Mouse (Mus musculus) gastrocnemius, adult 18-20 months (tissue): ENCODE results near the gene Usf3. TPM values are rescaled to one million over a fixed set of nuclear protein-coding genes. Genes with fewer than 3 reads are reported as not detected.
A peak's percentile ranks its signal among the peaks of the same experiment; 100 is the strongest.

ENCODE experiments used
- DNase-seq: peaks from one replicate; pipeline ENCODE4 v3.0.0; 2021; ENCODE audit warnings: low spot score
- long read RNA-seq, 2 experiments: library from polyadenylated mRNA; stranded (forward); transcript quantifications; one replicate each; pipeline ENCODE4 v2.0.0; 2021
- total RNA-seq, 2 experiments: library from RNA; stranded (reverse); gene quantifications; 2 replicates each; pipeline ENCODE4 v1.2.3; 2021

The Usf3 gene
- total RNA-seq = 10 to 100 TPM; 43.0 to 52.5 TPM
- long read RNA-seq, experiment 1, partial matches to known transcripts = 1 of 13 reads
- long read RNA-seq, experiment 1, other reads (novel, unspliced or antisense) = 11 of 13 reads
- long read RNA-seq, experiment 2, full-length matches to known transcripts = 2 of 14 reads
- long read RNA-seq, experiment 2, partial matches to known transcripts = 0 of 14 reads
- long read RNA-seq, experiment 2, other reads (novel, unspliced or antisense) = 12 of 14 reads

DNA sequence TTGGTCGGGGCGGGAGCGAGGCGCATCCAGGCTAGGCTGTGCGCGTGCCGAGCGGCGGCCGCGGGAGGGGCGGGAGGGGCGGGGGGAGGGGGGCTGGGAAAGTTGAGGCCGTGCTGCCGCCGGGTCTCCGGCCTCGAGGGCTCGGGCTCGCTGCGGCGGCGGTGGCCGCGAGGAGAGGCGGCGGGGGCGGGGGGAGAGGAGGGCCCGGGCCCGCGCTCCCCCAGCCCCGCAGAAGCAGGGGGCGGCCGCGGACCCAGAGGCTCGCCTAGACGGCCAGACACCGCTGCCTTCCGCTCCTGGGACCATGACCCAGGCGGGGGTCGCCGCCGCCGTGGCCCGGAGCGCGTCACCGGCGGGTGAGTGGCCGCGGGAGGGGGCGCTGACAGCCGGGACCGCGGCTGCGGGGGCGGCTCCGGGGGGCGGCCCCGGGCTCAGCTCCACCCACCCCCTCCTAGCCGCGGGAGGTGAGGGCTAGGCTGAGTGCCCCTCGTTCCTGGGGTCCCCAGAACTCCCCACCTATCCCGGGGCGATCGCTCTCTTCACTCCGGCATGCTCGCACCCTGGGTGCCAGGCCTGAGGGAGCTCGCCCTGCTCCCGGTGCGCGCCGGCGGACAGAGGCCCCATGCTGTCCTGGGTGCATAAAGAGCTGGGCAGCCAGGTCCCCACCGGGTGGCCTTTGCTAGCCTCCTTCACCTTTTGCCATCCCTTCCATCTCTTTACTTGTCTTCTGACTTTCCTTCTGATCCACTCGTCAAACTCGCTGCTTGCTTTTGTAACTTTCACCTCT lies at the start of gene Usf3:
Usf3 (plus strand) TSS at position 92 of the 787 bp plus-strand sequence.
- peak; percentile 54 for DNase-seq

DNA sequence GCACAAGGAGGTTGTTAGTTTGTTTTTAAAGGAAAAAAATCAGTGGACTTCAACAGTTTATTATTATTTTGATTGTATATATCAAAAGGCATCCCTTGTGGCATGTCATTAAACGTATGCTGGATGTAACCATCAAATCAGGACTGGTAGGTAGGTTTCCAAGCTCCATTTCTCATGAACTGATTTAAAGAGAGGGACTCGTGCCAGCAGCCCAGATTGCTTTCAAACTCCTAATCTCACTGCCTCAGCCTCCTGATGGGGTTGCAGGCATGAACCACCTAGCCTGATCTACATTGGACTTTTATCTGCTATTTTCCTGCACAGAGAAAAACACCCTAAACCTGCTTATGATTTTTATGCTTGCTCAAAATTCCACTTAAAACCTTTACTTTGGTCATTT lies 49.3 kb upstream of the Usf3 start:
- no peak for DNase-seq

DNA sequence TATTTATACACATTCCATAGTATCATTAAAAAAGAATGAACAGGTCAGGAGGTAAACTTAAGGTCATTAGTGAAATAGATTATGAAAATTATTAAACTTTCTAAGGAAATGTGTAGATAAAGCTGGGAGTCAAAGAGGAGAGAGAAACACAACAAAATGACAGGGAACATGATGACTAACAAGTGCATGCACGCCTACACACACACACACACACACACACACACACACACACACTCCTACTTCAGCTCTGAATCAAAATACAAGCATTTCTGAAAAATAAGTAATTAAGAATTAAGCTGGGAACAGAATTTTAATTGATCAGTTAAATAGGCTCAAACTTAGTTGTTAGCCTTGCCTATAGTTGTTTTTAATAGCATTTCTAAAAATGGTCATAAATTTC lies 48.3 kb upstream of the Usf3 start:
- no peak for DNase-seq

DNA sequence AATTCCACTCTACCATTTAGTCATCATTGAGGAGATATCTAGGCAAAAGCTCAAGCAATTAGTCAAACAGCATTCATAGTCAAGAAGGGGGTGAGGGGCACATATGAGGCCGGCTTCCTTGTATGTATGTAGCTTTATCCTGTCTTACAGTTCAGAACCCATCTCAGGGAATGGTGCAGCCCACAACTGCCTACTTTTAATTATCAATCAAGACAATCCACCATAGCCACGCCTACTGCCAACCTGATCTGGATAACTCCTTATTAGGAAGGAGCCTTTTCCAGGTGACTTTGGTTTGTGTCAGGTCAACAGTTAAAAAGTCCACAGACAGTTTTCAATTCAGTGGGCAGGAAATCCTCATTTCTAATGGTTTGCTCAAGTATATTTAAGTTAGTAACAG lies 47.6 kb upstream of the Usf3 start:
- no peak for DNase-seq

DNA sequence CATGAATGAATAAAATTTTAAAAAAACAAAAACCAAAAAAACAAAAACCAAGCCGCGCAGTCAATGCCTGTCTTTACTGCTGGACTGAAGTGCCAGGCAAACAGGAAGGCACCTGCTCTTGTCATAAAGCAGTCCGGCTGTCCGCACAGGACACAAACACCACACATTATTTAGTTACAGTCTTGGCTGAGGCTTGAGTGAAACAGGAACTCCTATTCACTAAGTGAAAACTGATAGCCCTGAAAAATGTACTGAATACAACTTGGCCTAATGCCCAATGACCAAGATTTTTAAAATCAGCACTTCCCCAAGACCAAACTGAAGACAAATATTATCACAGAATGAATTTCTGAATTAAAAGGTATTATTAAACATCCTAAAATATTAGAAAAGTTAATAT lies 46.6 kb upstream of the Usf3 start:
- peak; percentile 52 for DNase-seq

DNA sequence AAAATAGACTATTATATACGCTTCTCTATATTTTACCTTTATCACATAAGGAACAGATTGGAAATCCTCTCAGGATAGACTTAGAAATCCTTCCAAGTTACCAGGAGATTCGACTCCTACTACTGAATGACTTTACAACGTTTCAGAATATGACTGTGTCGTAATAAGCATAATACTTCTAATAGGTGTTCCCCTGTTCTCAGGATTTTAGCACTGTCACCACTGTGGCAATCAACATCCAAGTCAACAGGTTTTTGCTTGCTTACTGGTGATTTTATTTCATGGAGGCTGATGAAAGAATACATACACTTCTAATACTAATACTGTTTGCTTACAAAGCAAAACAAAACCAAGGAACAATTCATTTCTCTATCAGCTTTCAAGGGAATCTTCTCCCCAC lies 40.7 kb upstream of the Usf3 start:
- no peak for DNase-seq

DNA sequence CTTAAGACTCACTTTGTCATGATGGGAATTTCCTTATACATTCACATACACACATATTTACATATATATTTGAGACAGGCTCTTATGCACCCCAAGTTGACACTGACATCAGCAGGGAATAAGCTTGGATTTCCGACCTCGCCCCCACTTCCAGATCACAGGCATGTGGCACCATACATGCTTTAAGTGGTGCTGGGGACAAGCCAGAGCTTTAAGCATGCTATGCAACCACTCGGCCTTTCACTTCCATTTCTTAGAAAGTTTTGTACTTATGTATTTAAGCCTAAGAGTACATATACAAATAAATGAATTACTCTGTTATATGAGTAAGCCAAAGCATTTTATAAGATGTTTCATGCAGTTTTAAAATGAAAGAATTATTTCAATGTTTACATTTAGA lies 39.9 kb upstream of the Usf3 start:
- DNase-seq = no peak

DNA sequence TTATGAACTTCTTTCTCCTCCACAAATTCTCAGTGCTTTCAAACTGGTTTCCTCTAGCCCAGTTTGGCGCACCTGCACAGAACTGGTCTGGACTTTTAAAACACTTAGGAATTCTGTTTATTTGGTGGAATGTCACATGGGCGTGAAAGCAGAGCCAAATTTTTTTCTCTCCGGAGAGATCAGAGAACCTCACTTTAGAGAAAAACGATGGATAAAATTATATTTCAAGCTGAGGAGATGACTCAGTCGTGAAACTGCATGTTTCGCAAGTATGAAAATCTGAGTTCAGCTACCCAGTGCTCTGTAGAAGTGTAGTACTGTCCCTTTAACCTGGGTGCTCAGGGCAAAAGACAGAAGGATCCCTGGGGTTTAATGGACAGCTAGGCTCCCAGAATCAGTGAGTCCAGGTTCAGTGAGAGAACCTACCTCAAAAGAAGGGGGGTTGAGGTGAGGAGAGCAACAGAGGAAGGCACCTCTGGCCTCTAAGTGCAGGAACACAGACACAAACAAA lies 36.5 kb upstream of the Usf3 start:
- DNase-seq = peak; percentile 33

DNA sequence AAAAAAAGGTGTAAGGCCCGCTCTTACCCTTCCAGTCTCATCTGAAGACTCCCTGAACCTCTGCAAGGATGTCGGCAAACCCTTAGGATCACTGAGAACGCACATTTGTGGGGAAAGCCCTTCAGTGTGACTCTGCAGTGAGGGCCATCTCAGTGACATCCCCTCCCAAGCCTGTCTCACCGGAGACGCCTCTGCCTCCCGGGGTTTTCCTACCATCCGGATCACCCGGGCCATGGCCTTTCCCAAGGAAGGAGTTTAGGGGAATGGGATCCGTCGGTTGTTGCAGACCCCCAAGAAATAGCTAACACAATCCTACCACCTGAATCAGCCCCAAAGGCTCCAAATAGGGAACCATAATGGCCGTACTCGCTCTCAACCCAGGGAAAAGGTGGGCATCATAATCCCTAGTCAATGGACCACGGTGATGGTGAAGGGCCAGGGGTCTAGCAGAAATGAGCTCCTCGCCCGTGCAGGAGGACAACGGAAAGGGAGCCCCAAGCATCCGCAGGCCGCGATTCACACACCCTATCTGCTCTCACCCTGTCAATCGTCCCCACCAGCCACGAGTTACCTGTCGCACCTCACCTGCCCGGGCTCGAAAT lies 34.6 kb upstream of the Usf3 start:
- no peak for DNase-seq

DNA sequence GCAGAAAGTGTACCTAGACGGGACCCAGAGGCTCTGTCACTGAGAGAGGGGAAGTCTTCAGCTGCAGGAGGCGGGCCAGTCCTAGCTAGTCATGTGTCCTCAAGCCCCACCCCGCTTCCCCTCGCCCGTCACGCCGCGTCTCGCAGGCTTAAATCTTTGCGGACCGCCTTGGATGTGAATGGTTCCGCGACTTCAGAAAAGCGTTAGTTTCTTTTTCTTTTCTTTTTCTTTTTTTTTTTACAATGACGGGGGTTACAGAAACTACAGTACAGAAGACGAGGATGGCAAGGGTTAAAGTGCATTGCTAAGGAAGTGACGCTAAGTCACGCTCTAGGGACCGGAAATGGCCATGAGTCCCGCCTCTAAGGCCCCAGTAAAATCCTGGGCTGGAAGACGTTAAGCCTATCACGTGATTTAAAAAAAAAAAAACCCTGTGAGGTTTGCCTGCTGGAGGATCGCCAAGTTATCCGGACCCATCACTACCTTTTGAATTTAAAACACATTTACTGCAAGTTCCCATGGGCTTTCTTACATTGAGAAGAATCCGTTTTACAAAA lies 34.0 kb upstream of the Usf3 start:
- DNase-seq = peak; percentile 92

DNA sequence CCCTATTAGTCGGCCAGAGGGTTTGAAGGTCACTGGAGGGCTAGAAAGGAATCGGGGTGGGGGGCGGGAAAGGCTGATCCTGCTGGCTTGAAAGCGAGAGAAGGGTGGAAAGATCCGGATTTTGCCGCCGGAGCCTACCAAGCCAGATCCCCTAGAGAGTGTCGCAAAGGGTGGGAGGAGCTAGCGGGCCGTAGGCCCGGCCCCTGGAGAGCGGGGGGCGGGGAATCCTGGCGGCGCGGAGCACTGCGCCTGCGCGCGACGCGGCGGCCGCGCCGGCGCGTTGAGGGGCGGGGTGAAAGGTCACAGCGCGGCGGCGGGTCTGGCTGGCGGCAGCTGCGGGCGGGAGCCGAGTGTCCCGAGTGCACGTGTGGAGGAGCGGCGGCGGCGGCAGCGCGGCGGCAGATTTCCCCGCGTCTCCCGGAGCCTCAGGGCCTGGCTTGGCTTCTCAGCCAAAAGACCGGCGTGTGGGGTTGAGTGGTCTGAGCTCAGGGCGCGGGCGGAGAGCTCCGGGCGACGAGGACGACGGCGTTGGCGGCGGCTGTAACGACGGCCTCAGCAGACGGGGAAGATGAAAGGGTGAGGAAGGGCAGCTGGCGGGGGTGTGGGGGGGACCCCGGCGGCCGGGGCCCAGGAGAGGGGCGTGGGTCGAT lies 33.4 kb upstream of the Usf3 start, which contains the start of the genes Atp6v1a and Naa50:
Atp6v1a (minus strand) TSS at position 170 of the 650 bp plus-strand sequence.
Naa50 (plus strand) TSS at position 295 of the 650 bp plus-strand sequence.
- peak; percentile 89 for DNase-seq

DNA sequence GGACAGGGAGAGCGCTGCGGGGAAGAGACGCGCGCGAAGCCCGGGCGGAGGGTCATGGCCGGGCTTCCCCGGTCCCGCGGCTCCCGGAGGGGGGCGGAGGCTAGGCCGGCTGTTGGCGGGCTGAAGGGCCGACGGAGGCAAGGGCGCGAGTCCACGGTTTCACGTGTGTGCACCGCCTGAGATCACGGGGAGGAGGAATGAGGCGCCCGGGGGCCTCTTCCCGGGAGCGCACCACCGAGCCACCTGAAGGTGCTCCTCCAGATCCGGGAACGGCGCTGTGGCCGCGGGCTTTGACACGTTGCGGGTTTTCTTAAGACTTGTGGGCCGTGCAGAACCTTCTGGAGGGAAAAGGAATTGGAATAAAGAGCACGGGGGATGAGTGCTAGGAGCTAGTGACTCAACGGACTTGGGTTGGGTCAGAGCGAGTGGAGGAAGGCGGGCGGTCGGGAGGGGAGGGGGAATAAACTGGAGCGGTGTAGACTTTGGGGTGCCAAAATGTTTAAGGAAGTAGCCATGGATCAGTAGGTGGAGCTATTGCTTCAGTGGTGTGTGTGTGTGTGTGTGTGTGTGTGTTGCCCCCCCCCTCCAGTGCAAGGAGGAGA lies 32.8 kb upstream of the Usf3 start:
- DNase-seq = peak; percentile 88

DNA sequence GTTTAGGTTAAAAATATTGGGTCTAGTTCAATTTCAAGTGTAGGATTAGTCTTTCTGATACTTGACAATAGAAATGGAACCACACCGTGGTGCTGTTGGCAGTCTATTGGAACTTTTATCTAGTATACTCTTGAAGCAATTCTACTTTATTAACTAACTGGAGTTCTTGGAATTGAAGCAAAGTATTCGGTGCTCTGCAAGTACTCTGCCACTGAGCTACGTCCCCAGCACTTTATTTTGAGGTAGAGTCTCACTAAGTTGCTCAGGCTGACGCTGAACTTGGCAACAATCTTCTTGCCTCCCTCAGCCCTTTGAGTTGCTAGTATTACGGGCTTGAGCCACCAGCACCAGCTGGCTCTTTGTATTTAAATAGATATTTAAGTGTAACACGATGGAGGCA lies 31.6 kb upstream of the Usf3 start:
- peak; percentile 60 for DNase-seq

DNA sequence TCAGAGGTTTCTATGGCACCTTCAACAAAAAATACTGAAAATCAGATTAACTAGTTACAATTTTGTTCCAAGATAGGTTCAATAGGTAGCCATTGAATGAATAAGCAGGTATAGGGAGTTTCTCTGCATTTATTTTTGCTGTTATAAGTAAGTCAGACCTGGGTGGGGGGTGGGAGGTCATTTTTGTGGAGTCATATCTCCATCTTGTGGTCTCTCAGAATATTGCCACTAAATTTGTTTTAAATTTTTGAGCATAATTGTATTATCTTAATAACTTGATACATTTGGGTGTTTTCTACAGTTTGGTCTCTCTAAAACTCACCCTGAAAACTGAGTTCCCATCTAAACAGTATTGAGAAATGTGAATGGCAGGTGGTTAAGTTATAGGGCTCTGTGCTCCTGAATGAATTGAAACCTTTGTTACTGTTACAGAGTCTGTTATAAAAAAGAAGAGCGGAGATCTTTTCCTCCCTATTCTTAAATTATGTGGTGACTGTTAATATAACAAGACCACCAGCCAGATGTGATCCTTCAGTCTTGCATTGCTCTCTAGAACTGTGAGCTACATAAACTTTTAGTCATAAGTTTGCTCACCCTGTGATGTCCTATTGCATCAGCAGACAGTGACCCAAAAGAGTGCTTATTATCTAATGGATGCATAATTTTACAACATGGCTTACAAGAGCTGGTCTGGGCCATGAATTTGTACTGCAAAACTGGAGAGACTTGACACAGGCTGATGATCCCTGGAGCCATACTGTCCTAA lies 23.9 kb upstream of the Usf3 start:
- no peak for DNase-seq

DNA sequence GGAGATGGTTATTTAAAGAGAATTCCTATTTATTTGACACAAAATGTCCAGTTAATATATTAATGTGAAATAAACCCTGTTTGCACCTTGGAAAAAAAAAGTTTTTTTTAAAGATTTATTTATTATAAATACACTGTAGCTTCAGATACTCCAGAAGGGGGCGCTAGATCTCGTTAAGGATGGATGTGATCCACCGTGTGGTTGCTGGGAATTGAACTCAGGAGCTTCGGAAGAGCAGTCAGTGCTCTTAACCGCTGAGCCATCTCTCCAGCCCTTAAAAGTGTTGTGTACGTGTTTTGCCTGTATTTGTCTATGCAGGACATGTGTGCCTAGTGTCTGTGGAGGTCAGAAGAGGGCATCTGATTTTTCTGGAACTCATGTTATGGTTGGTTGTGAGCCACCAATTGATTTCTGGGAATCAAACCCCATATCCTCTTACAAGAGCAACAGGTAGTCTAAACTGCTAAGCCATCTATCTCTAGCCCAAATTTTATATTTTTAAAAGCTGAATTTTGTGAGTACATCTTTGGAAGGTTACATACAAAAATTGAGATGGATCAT lies 18.5 kb upstream of the Usf3 start:
- no peak for DNase-seq

DNA sequence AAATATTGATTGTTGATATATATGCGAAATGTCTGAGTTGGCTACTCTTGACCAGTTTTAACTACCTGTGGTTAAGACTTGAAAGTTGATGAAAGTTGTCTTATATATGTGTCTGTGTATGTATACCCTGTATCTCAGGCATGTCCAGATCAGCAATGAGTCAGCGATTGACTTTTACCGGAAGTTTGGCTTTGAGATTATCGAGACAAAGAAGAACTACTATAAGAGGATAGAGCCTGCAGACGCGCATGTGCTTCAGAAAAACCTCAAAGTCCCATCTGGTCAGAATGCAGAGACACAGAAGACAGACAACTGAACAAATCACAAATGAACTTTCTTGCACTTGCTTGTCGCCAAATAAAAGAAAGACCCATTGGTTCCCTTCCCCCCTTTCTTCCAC lies 13.7 kb upstream of the Usf3 start:
- DNase-seq = no peak

DNA sequence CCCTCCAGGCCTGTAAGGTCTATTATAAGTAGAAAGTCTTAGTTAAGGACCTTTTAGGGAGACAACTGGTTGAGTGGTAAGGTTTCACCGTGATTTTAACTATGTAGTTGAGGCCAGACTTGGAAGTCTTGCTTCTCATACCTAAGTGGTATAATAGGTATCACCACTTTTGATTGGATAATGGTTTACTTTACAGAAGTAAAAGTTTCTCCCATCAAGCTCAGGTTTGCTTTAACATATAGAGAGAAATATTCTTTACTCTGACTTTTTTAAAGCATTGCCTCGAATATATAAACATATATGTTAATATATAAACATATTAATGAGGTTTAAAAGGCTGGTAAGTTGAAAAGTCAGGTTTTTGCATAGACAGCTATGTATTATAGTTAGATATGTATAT lies 9.2 kb upstream of the Usf3 start:
- DNase-seq = no peak

DNA sequence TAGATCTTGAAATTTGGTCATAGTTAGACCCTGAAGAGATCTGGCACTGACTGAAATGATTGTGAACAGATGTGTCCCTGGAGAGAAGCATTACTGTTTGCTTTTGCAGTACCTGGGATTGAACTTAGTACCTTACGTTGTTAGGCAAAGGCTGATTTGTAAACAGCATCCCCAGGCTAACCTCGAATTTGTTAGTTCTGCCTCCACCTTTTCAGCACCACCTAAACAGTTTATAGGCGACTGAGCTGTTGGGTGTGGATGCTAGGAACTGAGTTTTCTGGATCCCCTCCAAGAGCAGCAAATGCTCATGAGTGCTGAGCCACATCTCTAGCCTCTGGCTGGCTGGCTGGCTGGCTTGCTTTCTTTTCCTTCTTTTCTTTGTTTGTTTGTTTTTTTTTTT lies 7.9 kb upstream of the Usf3 start:
- no peak for DNase-seq

DNA sequence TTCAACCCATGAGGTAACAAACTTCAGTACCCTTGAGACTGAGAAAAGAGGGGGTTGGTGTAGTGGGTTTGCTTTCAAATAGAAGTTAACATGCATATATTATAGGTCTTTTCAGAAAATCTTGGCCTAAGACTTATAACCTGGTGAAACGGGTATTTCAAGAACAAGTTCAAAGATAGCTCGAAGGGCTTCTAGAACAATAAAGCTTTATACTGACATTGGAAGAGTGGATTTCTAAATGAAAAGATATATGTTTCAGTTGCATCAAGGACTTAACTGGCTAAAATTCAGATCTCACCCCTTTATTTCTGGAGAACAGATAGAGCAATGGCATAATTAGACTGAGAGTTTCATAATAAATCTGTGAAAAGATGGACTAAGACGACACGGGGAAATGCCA lies 4.1 kb upstream of the Usf3 start:
- no peak for DNase-seq
